Mouse (Mus musculus): ENCODE data around the gene Tedc1. TPM values are rescaled to one million over a fixed set of nuclear protein-coding genes. Genes with fewer than 3 reads are reported as not detected.

The Tedc1 gene
- 19.2 and 19.6 TPM in 2 replicates for total RNA-seq (2017)

GRCm38 (mm10) chr12:113155887-113156539 is at the start of gene Tedc1:
Gene Tedc1 (plus strand): TSS chr12:113156421.
- ATAC-seq (replicated peaks; ENCODE audit: low read depth, poor library complexity, severe bottlenecking), result peak; percentile 86

DNA sequence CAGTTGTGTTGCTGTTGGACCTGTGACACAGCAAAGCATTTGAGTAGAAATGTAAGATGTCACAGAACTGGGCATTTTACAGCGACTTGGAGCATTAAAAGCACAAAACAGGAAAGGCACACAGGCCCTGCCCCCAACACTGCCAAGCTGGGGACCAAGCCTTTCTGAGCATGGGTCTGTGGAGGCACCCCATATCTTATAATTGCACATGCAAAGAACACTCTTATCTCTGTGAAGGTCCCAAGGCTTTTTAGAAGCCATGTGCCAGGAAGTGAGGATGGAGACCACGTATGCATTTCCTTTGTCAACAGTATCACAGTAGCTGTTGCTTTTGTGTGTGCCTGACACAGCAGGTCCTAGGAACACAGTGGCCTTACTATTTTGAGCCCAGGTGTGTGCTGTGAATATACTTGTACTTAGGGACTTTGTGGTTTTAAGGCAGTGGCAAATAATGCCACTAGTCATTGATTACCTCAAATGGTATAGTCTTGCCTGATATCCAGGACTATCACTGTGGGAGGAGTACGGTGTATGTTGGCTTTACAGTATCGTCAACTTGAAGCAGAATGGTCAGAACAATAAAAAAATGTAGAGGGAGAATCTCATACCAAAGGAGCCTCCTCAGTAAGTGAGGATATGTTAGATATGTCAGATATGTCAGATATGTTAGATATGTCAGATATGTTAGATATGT is 48.6 kb upstream of the Tedc1 start:
- peak; percentile 80 for ATAC-seq (replicated peaks; ENCODE audit: low read depth, poor library complexity, severe bottlenecking)

DNA sequence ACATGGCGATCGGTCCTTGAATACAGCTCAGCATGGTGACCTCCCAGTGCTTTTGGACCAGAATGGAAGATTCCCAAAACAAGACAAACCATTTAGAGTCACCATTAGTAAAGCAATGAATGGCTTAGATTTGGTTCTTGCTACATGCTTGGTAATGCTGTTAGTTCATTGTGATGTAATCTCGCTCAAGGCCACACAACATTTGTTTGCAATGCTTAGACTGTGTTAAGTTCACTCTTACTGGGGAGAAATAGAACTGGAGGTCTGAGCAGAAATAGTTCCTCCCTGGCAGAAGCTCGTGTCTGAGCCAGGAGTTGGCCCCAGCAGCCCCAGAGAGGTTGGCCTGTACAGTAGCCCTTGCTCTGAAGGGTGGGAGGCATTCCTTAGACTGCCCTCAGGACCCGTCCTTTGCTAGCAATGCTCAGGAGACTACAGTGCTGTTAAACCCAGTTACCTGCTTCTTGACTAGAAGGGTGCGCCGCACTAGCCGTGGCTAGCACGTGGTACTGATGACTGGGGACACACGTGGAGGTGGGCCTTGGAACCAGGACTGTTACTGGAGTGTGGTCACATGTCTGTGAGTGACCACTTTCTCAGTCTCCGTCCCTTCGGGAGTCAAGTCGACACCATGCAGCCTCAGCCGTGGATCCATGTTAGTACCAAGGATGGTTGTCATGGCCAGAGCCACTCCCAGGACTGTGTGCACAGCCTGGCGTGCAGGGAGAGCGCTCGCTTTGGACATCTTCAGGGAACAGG is 47.5 kb upstream of the Tedc1 start:
- ATAC-seq (replicated peaks; ENCODE audit: low read depth, poor library complexity, severe bottlenecking), result no peak

DNA sequence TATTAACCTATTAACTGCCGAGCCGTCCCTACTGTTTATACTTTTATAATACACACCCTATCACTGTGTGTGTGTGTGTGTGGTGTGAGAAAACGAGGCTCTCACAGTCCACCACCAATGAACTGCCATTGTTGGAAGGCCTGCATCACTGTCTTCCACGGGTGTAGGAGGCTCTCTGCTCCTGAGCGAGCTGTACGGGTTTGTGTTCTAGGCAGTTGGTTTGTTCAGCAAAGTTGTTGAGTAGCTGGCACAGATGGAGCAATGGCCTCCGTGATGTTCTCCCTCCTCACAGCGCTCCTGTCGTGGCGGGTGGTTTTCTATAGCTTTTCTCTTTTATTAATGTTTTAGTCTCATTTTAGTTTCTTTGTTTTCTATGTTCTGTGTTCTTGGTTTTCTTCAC is 46.4 kb upstream of the Tedc1 start:
- ATAC-seq (replicated peaks; ENCODE audit: low read depth, poor library complexity, severe bottlenecking), result no peak

GRCm38 (mm10) chr12:113114141-113114540 is 42.1 kb upstream of the Tedc1 start:
- no peak for ATAC-seq (replicated peaks; ENCODE audit: low read depth, poor library complexity, severe bottlenecking)

GRCm38 (mm10) chr12:113114856-113115538 is 41.2 kb upstream of the Tedc1 start:
- no peak for ATAC-seq (replicated peaks; ENCODE audit: low read depth, poor library complexity, severe bottlenecking)

DNA sequence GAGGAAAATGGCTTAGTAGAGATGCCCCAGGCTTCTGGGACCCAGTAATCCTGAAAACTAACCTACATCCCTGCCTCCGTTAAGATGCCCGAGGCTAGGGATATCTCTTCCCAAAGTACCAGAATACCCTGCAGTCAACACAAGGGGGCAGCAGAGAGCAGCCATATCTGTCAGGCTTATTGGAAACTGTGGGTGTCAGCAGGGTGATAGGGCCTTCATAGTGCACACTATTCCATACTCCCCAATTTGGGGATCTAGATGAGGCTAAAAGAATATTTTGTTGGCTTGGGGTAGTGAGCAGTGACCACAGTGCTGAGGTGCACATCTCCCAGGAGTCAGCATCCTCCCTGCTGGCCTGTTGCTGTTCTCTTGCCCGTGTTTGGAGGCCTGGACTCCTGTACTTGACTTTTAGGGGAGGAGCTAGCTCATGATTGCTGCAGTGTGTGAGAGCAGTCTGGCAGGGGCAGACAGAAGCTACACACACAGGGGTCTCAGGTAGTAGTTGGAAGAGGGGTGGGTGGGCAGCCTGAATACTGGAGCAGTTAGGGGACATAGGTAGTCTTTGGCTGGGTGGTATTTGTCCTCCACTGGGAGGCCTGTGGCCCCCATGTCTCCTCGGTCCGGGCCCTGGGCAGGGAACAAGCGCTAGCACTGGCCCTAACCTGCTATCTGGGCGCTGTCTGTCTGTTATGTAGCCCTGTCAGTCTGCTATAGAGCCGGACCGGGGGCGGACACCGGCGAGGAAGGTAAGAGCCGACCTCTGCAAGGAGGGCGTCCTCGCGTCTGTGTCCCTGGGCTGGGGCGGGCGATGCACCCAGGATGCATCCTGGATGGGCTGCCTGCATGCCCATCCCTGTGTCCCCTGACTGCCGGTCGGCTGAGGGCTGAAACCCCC is 36.5 kb upstream of the Tedc1 start:
- peak; percentile 88 for ATAC-seq (replicated peaks; ENCODE audit: low read depth, poor library complexity, severe bottlenecking)

GRCm38 (mm10) chr12:113124726-113125125 is 31.5 kb upstream of the Tedc1 start:
- ATAC-seq (replicated peaks; ENCODE audit: low read depth, poor library complexity, severe bottlenecking), result no peak

- ATAC-seq (replicated peaks; ENCODE audit: low read depth, poor library complexity, severe bottlenecking), result no peak
Measured at GRCm38 (mm10) chr12:113130732-113131131, 25.5 kb upstream of the Tedc1 start.

DNA sequence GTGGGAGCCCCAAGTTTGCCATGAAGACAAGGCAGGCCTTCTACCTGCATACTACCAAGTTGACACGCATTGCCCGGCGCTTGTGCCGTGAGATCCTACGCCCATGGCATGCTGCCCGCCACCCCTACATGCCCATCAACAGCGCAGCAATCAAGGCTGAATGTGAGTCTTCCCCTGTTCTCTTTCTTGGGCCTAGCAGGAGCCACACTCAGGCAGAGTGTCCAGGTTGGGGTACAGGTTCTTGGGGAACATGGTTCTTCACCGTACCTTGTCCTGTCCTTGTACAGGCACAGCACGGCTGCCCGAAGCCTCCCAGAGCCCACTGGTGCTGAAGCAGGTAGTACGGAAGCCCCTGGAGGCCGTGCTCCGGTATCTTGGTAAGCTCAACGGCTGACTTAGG is 24.6 kb upstream of the Tedc1 start:
- ATAC-seq (replicated peaks; ENCODE audit: low read depth, poor library complexity, severe bottlenecking), result no peak

GRCm38 (mm10) chr12:113132567-113132966 is 23.7 kb upstream of the Tedc1 start:
- no peak for ATAC-seq (replicated peaks; ENCODE audit: low read depth, poor library complexity, severe bottlenecking)

DNA sequence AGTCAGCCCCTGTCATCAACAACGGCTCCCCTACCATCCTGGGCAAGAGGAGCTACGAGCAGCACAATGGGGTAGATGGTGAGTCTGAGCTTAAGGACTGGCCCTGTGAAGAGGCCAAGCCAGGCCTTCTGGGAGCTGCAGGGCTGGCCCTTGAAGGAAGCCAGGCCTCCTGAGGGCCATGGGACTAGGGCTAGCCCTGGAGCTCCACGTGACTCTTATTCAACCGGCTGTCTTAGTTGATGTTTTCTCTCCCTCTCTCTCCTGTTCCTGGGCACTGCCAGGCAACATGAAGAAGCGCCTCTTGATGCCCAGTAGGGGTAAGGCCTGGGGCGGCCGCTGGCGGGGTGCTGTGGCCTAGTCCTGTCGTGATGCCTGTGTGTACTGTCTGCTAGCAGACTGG is 23.0 kb upstream of the Tedc1 start:
- no peak for ATAC-seq (replicated peaks; ENCODE audit: low read depth, poor library complexity, severe bottlenecking)

DNA sequence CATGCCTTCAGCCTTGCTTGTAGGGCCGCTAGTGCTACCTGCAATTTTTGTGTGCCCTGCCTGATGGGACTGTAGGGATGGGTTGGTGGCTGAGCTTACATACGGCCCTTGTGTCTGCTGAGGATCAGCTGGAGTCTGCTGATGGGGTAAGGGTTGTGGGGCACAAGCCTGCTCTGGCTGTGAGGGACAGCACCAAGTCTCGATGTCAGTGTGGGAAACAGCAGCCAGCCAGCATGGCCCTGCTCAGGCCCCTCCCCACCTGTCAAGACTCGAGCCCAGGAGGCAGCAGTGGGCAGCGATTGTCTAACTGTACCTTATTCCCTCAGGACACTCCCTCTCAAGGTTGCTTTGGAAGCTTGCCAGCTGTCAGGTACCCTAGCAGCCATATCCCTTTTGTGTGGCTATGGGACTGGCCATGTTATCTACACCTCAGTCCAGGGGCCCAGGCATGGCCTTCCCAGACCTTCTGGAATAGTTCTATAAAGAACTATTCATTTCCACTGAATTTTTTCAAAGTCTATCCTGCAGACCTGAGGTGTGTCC is 22.3 kb upstream of the Tedc1 start:
- ATAC-seq (replicated peaks; ENCODE audit: low read depth, poor library complexity, severe bottlenecking), result no peak

- ATAC-seq (replicated peaks; ENCODE audit: low read depth, poor library complexity, severe bottlenecking), result no peak
Measured at GRCm38 (mm10) chr12:113134502-113134901, 21.7 kb upstream of the Tedc1 start.

DNA sequence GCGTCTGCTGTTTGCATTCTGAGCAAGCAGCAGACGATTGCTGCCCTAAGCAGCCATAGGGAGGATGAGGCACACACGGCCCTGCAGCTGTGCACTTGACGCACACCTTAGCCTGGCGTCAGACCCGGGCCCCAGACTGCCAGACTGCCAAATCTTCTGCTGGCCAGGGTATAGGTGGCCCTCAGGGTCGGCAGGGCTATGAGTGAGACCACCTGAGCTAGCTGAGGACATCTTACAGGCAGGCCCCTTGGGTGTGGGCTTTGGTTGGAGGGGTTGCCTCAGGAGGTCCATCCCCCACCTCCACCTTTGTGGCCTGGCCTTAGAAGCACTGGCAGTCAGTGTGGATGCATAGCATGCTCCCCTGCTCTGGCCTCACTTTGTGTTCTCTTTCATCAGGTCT is 20.8 kb upstream of the Tedc1 start:
- no peak for ATAC-seq (replicated peaks; ENCODE audit: low read depth, poor library complexity, severe bottlenecking)

- ATAC-seq (replicated peaks; ENCODE audit: low read depth, poor library complexity, severe bottlenecking), result no peak
Measured at GRCm38 (mm10) chr12:113136492-113137020, 19.7 kb upstream of the Tedc1 start.

DNA sequence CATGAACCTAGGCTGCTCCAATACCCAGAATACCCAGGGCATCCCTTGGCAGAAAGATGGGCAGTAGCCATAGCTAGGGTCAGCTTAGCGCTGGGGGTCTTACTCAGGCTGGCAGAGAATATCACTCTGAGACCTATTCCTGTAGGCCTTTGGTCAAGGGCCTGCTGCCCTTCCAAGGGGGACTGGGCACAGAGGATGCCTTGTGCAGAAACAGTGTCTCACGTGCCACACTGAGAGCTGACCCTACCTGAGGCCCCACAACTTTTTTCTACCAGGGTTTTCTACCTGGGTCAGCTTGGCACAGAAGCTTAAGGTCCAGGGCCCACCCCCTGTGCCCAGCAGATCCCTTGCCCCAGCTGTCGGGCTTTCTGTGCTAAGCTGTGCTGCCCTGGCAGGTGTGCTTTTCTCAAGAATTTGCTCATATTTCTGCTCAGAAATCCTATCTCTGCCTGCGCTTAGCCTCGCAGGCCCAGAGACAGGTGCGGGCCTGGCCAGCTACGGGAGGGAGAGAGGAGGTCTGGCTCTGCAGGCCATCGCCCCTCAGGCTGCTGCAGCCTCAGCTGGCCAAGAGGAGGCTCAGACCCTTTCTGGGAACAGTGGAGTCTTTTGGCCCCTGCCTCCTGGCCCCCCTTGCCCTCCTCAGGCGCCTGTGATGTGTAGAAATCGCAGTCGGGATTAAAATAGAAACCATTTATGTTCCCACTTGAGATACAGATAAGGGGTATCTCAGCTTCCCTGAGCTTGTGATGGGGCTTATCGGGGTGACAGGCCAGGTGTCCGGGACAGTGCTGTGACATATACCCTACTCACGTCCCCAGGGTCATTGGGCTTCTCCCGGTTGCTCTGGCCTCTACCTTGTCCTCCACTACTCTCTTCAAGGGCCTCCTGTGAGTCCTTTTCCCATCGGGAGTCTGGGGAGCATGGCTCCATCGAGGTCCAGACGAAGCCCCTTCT is 18.7 kb upstream of the Tedc1 start:
- ATAC-seq (replicated peaks; ENCODE audit: low read depth, poor library complexity, severe bottlenecking), result no peak

DNA sequence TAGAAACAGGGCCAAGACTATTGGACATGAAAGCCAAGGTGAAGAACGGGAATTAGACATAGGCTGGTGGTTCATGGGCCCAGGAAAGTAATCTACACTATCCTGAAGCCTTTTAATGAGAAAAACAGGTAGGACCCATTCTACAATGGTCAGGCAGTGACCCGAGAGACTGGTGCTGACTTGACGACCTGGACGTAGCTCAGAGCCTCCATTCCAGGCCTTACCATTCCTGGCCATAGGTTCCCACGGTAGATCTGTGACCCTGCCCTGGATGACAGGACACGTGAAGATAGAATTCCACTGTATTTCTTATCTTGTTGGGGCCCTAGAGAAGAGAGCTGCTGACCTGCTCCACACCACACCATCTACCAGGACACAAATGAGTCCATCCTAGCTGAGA is 17.9 kb upstream of the Tedc1 start:
- ATAC-seq (replicated peaks; ENCODE audit: low read depth, poor library complexity, severe bottlenecking), result no peak

Measured in common myeloid progenitor, adult 5-6 weeks (primary cell).